Mouse (Mus musculus): ENCODE results near the gene a. TPM values are rescaled to one million over a fixed set of nuclear protein-coding genes. Genes with fewer than 3 reads are reported as not detected.
A peak's percentile ranks its signal among the peaks of the same experiment; 100 is the strongest.

The a gene
- polyA plus RNA-seq, 1 experiment: 1.4 TPM

GRCm38 (mm10) chr2:155054672-155055071 is 263.5 kb downstream of the a start:
- Histone ChIP-seq H3K27ac (ENCODE audit: control insufficient read depth, insufficient read depth, low read depth, low read length) (no peak overlapping the region), H3K27me3 (ENCODE audit: control insufficient read depth, insufficient read depth, low read length) (no peaks in the 10 kb centered on the region), H3K4me3 (ENCODE audit: control insufficient read depth, low read depth, low read length) (no peak overlapping the region), H3K36me3 (ENCODE audit: control insufficient read depth, insufficient read depth, low read length) (no peaks in the 10 kb centered on the region), H3K4me1 (ENCODE audit: control insufficient read depth, insufficient read depth, low read length) (peaks cover 15% of the 10 kb centered on the region)
- no peak for TF ChIP-seq CTCF (IDR thresholded peaks at IDR 0.05; ENCODE audit: control insufficient read depth, insufficient read depth, insufficient replicate concordance, low read depth, low read length)
- TF ChIP-seq POLR2A (IDR thresholded peaks at IDR 0.05; ENCODE audit: control insufficient read depth, low read depth, low read length): no peak

- Histone ChIP-seq H3K27ac (ENCODE audit: control insufficient read depth, insufficient read depth, low read depth, low read length) (no peak overlapping the region), H3K4me1 (ENCODE audit: control insufficient read depth, insufficient read depth, low read length) (peaks cover 9% of the 10 kb centered on the region), H3K36me3 (ENCODE audit: control insufficient read depth, insufficient read depth, low read length) (no peaks in the 10 kb centered on the region), H3K4me3 (ENCODE audit: control insufficient read depth, low read depth, low read length) (no peak overlapping the region), H3K27me3 (ENCODE audit: control insufficient read depth, insufficient read depth, low read length) (no peaks in the 10 kb centered on the region)
- TF ChIP-seq CTCF (IDR thresholded peaks at IDR 0.05; ENCODE audit: control insufficient read depth, insufficient read depth, insufficient replicate concordance, low read depth, low read length) (no peak), POLR2A (IDR thresholded peaks at IDR 0.05; ENCODE audit: control insufficient read depth, low read depth, low read length) (no peak)
Measured at GRCm38 (mm10) chr2:155056076-155056578, 264.9 kb downstream of the a start.

- H3K36me3 ChIP-seq (ENCODE audit: control insufficient read depth, insufficient read depth, low read length): peaks cover 1% of the 10 kb centered on the region; the same call in 1 of the 2 replicates
- no peaks in the 10 kb centered on the region for H3K27me3 ChIP-seq (ENCODE audit: control insufficient read depth, insufficient read depth, low read length)
- no peak overlapping the region for H3K4me3 ChIP-seq (ENCODE audit: control insufficient read depth, low read depth, low read length)
- no peaks in the 10 kb centered on the region for H3K4me1 ChIP-seq (ENCODE audit: control insufficient read depth, insufficient read depth, low read length)
- TF ChIP-seq CTCF (IDR thresholded peaks at IDR 0.05; ENCODE audit: control insufficient read depth, insufficient read depth, insufficient replicate concordance, low read depth, low read length) (no peak), POLR2A (IDR thresholded peaks at IDR 0.05; ENCODE audit: control insufficient read depth, low read depth, low read length) (no peak)
- H3K27ac ChIP-seq (ENCODE audit: control insufficient read depth, insufficient read depth, low read depth, low read length): no peak overlapping the region
Measured at GRCm38 (mm10) chr2:155057361-155057760, 266.2 kb downstream of the a start.

- no peaks in the 10 kb centered on the region for H3K36me3 ChIP-seq (ENCODE audit: control insufficient read depth, insufficient read depth, low read length)
- H3K27me3 ChIP-seq (ENCODE audit: control insufficient read depth, insufficient read depth, low read length): no peaks in the 10 kb centered on the region
- peaks cover 8% of the 10 kb centered on the region for H3K4me1 ChIP-seq (ENCODE audit: control insufficient read depth, insufficient read depth, low read length)
- H3K27ac ChIP-seq (ENCODE audit: control insufficient read depth, insufficient read depth, low read depth, low read length): no peak overlapping the region
- TF ChIP-seq POLR2A (IDR thresholded peaks at IDR 0.05; ENCODE audit: control insufficient read depth, low read depth, low read length) (no peak), CTCF (IDR thresholded peaks at IDR 0.05; ENCODE audit: control insufficient read depth, insufficient read depth, insufficient replicate concordance, low read depth, low read length) (no peak)
- no peak overlapping the region for H3K4me3 ChIP-seq (ENCODE audit: control insufficient read depth, low read depth, low read length)
Measured at GRCm38 (mm10) chr2:155071027-155071426, 279.8 kb downstream of the a start.

- Histone ChIP-seq H3K4me3 (ENCODE audit: control insufficient read depth, low read depth, low read length) (no peak overlapping the region), H3K36me3 (ENCODE audit: control insufficient read depth, insufficient read depth, low read length) (no peaks in the 10 kb centered on the region), H3K27me3 (ENCODE audit: control insufficient read depth, insufficient read depth, low read length) (no peaks in the 10 kb centered on the region), H3K27ac (ENCODE audit: control insufficient read depth, insufficient read depth, low read depth, low read length) (no peak overlapping the region), H3K4me1 (ENCODE audit: control insufficient read depth, insufficient read depth, low read length) (peaks cover 8% of the 10 kb centered on the region)
- TF ChIP-seq CTCF (IDR thresholded peaks at IDR 0.05; ENCODE audit: control insufficient read depth, insufficient read depth, insufficient replicate concordance, low read depth, low read length): no peak
- no peak for TF ChIP-seq POLR2A (IDR thresholded peaks at IDR 0.05; ENCODE audit: control insufficient read depth, low read depth, low read length)
Measured at GRCm38 (mm10) chr2:155072353-155073145, 281.3 kb downstream of the a start.

- TF ChIP-seq CTCF (IDR thresholded peaks at IDR 0.05; ENCODE audit: control insufficient read depth, insufficient read depth, insufficient replicate concordance, low read depth, low read length): no peak
- TF ChIP-seq POLR2A (IDR thresholded peaks at IDR 0.05; ENCODE audit: control insufficient read depth, low read depth, low read length): no peak
- Histone ChIP-seq H3K27ac (ENCODE audit: control insufficient read depth, insufficient read depth, low read depth, low read length) (peak overlapping the region; percentile 75; the same call in 1 of the 2 replicates), H3K4me3 (ENCODE audit: control insufficient read depth, low read depth, low read length) (no peak overlapping the region; the same call in 1 of the 2 replicates), H3K27me3 (ENCODE audit: control insufficient read depth, insufficient read depth, low read length) (no peaks in the 10 kb centered on the region), H3K4me1 (ENCODE audit: control insufficient read depth, insufficient read depth, low read length) (peaks cover 8% of the 10 kb centered on the region), H3K36me3 (ENCODE audit: control insufficient read depth, insufficient read depth, low read length) (no peaks in the 10 kb centered on the region)
Measured at GRCm38 (mm10) chr2:155073347-155073746, 282.1 kb downstream of the a start.

- H3K27ac ChIP-seq (ENCODE audit: control insufficient read depth, insufficient read depth, low read depth, low read length): peak within 1 kb of the TSS; percentile 75
- no peaks in the 10 kb centered on the region for H3K36me3 ChIP-seq (ENCODE audit: control insufficient read depth, insufficient read depth, low read length)
- H3K4me3 ChIP-seq (ENCODE audit: control insufficient read depth, low read depth, low read length): peak within 1 kb of the TSS; percentile 82
- peak; percentile 31; the same call in 1 of the 2 replicates for TF ChIP-seq POLR2A (IDR thresholded peaks at IDR 0.05; ENCODE audit: control insufficient read depth, low read depth, low read length)
- TF ChIP-seq CTCF (IDR thresholded peaks at IDR 0.05; ENCODE audit: control insufficient read depth, insufficient read depth, insufficient replicate concordance, low read depth, low read length): no peak
- peaks cover 8% of the 10 kb centered on the region for H3K4me1 ChIP-seq (ENCODE audit: control insufficient read depth, insufficient read depth, low read length)
- no peaks in the 10 kb centered on the region for H3K27me3 ChIP-seq (ENCODE audit: control insufficient read depth, insufficient read depth, low read length)
Measured at GRCm38 (mm10) chr2:155073978-155074765, 283.0 kb downstream of the a start, which contains the start of gene Ahcy. Ahcy (minus strand) TSS chr2:155074497.
